Mouse (Mus musculus) neural tube, embryonic 12.5 days (tissue): ENCODE data around the gene Mocs1. TPM values are rescaled to one million over a fixed set of nuclear protein-coding genes. Genes with fewer than 3 reads are reported as not detected.

ENCODE experiments used
- ATAC-seq: fragments of 200-750 bp; cut with Nextera tagmentation; 2 replicates; pipeline ENCODE4 v1.8.0; 2017; ENCODE audit warnings: low read depth, mild to moderate bottlenecking, moderate TSS enrichment, moderate library complexity; ENCODE audit not compliant: low FRiP score
- H3K27ac ChIP-seq: fragments of 300-500 bp; sonication (generic); 2 replicates; pipeline ENCODE4 v1.5.1; 2016
- H3K27me3 ChIP-seq: fragments of 300-500 bp; sonication (generic); replicated peaks from 2 replicates; pipeline ENCODE4 v1.6.1; 2016; ENCODE audit warnings: mild to moderate bottlenecking
- H3K36me3 ChIP-seq: fragments of 300-500 bp; sonication (generic); 2 replicates; pipeline ENCODE4 v1.6.1; 2016; ENCODE audit warnings: mild to moderate bottlenecking
- H3K4me1 ChIP-seq: fragments of 300-500 bp; sonication (generic); 2 replicates; pipeline ENCODE4 v1.6.1; 2016
- H3K4me2 ChIP-seq: fragments of 300-500 bp; sonication (generic); replicated peaks from 2 replicates; pipeline ENCODE4 v1.6.1; 2016; ENCODE audit warnings: mild to moderate bottlenecking
- H3K4me3 ChIP-seq: fragments of 300-500 bp; sonication (generic); 2 replicates; pipeline ENCODE4 v1.5.1; 2016
- H3K9ac ChIP-seq: fragments of 300-500 bp; sonication (generic); 2 replicates; pipeline ENCODE4 v1.6.1; 2016; ENCODE audit warnings: mild to moderate bottlenecking
- H3K9me3 ChIP-seq: fragments of 300-500 bp; sonication (generic); 2 replicates; pipeline ENCODE4 v1.6.1; 2016; ENCODE audit warnings: mild to moderate bottlenecking
- WGBS: fragments of 180-500 bp; shearing (Covaris S2); methylation state at CpG from one replicate; pipeline ENCODE4 v1.1.7; 2016; 5-methylcytosine and 5-hydroxymethylcytosine counted together
- polyA plus RNA-seq: library from polyadenylated mRNA; unstranded; fragments of >200 nt; fragmentation: Nextera tagmentation; extraction: Ambion mirVana; gene quantifications from 2 replicates; pipeline ENCODE4 v1.2.1, GENCODE M21; 2016

Mocs1 gene
- polyA plus RNA-seq, 1 experiment from 2014 or later, result 4.4 TPM

GRCm38 (mm10) chr17:49419813-49420212, 8.3 kb upstream of the Mocs1 start:
- no peaks in the 10 kb centered on the region for H3K9me3 ChIP-seq
- no peak overlapping the region for H3K9ac ChIP-seq
- no peaks in the 10 kb centered on the region for H3K27me3 ChIP-seq
- no peak for ATAC-seq
- H3K36me3 ChIP-seq, result no peaks in the 10 kb centered on the region
- H3K4me2 ChIP-seq, result no peak overlapping the region
- H3K4me3 ChIP-seq, result no peak overlapping the region
- no peak overlapping the region for H3K27ac ChIP-seq
- WGBS, result 75% methylated on average over 6 of the region's 6 CpGs
- H3K4me1 ChIP-seq, result no peaks in the 10 kb centered on the region

GRCm38 (mm10) chr17:49422286-49423066, 5.7 kb upstream of the Mocs1 start:
- Histone ChIP-seq H3K4me1 (no peaks in the 10 kb centered on the region), H3K9ac (no peak overlapping the region), H3K4me2 (no peak overlapping the region), H3K27ac (no peak overlapping the region), H3K4me3 (no peak overlapping the region), H3K9me3 (no peaks in the 10 kb centered on the region), H3K36me3 (no peaks in the 10 kb centered on the region), H3K27me3 (no peaks in the 10 kb centered on the region)
- WGBS, result 72% methylated on average over 3 of the region's 3 CpGs
- ATAC-seq, result no peak

- H3K9ac ChIP-seq, result no peak overlapping the region
- no peaks in the 10 kb centered on the region for H3K36me3 ChIP-seq
- H3K9me3 ChIP-seq, result no peaks in the 10 kb centered on the region
- no peak overlapping the region for H3K4me3 ChIP-seq
- no peak overlapping the region for H3K4me2 ChIP-seq
- no peaks in the 10 kb centered on the region for H3K4me1 ChIP-seq
- 76% methylated on average over 2 of the region's 2 CpGs for WGBS
- no peak overlapping the region for H3K27ac ChIP-seq
- ATAC-seq, result no peak
- no peaks in the 10 kb centered on the region for H3K27me3 ChIP-seq
These were observed 5.2 kb upstream of the Mocs1 start for GRCm38 (mm10) chr17:49423067-49423325.

GRCm38 (mm10) chr17:49423872-49424271, 4.3 kb upstream of the Mocs1 start:
- H3K9me3 ChIP-seq, result no peaks in the 10 kb centered on the region
- 90% methylated on average over 3 of the region's 3 CpGs for WGBS
- H3K4me1 ChIP-seq, result peaks cover 5% of the 10 kb centered on the region; the same call in 1 of the 2 replicates
- H3K36me3 ChIP-seq, result no peaks in the 10 kb centered on the region
- no peak overlapping the region for H3K27ac ChIP-seq
- H3K9ac ChIP-seq, result no peak overlapping the region
- ATAC-seq, result no peak
- no peak overlapping the region for H3K4me2 ChIP-seq
- no peak overlapping the region for H3K4me3 ChIP-seq
- H3K27me3 ChIP-seq, result no peaks in the 10 kb centered on the region

GRCm38 (mm10) chr17:49427631-49428238, 427 bp upstream of the Mocs1 start:
- Histone ChIP-seq H3K9me3 (no peaks in the 10 kb centered on the region), H3K9ac (no peak overlapping the region), H3K4me3 (no peak overlapping the region), H3K27me3 (no peaks in the 10 kb centered on the region), H3K36me3 (no peaks in the 10 kb centered on the region), H3K27ac (no peak overlapping the region), H3K4me1 (peaks cover 7% of the 10 kb centered on the region; the same call in 1 of the 2 replicates), H3K4me2 (peak overlapping the region; percentile 94)
- WGBS, result 19% methylated on average over 9 of the region's 9 CpGs
- peak; percentile 60 for ATAC-seq

- Histone ChIP-seq H3K27ac (no peak overlapping the region), H3K4me1 (peaks cover 7% of the 10 kb centered on the region; the same call in 1 of the 2 replicates)
- 66% methylated on average over 13 of the region's 13 CpGs for WGBS
These were observed 721 bp downstream of the Mocs1 start for GRCm38 (mm10) chr17:49428751-49429415.

GRCm38 (mm10) chr17:49429471-49430129, 1.4 kb downstream of the Mocs1 start:
- peaks cover 7% of the 10 kb centered on the region; the same call in 1 of the 2 replicates for H3K4me1 ChIP-seq
- no peaks in the 10 kb centered on the region for H3K9me3 ChIP-seq
- H3K4me2 ChIP-seq, result peak overlapping the region; percentile 94
- ATAC-seq, result no peak
- no peak overlapping the region for H3K9ac ChIP-seq
- 0 out of 2 replicates have a peak, but pooled peaks cover 1% of the 10 kb centered on the region for H3K36me3 ChIP-seq
- WGBS, result 92% methylated on average over 6 of the region's 6 CpGs
- H3K27ac ChIP-seq, result no peak overlapping the region
- H3K4me3 ChIP-seq, result no peak overlapping the region
- H3K27me3 ChIP-seq, result no peaks in the 10 kb centered on the region

More at GRCm38 (mm10) chr17:49428751-49429415, 721 bp downstream of the Mocs1 start:
- Histone ChIP-seq H3K9me3 (no peaks in the 10 kb centered on the region), H3K27me3 (no peaks in the 10 kb centered on the region), H3K4me3 (peak overlapping the region; percentile 69), H3K36me3 (no peaks in the 10 kb centered on the region), H3K9ac (peak overlapping the region; percentile 83), H3K4me2 (peak overlapping the region; percentile 94)
- no peak; the same call in 1 of the 2 replicates for ATAC-seq

- ATAC-seq, result no peak
These were observed 2.0 kb downstream of the Mocs1 start for GRCm38 (mm10) chr17:49430136-49430535.

GRCm38 (mm10) chr17:49431176-49431575, 3.0 kb downstream of the Mocs1 start:
- ATAC-seq, result no peak
- no peaks in the 10 kb centered on the region for H3K9me3 ChIP-seq
- H3K27me3 ChIP-seq, result no peaks in the 10 kb centered on the region
- H3K4me2 ChIP-seq, result no peak overlapping the region
- H3K4me3 ChIP-seq, result no peak overlapping the region
- no peak overlapping the region for H3K9ac ChIP-seq
- WGBS, result 95% methylated on average over 6 of the region's 6 CpGs
- H3K36me3 ChIP-seq, result peaks cover 14% of the 10 kb centered on the region
- H3K27ac ChIP-seq, result no peak overlapping the region
- H3K4me1 ChIP-seq, result peaks cover 7% of the 10 kb centered on the region; the same call in 1 of the 2 replicates

More at GRCm38 (mm10) chr17:49430136-49430535, 2.0 kb downstream of the Mocs1 start:
- Histone ChIP-seq H3K4me2 (no peak overlapping the region), H3K4me3 (no peak overlapping the region), H3K27me3 (no peaks in the 10 kb centered on the region), H3K4me1 (peaks cover 7% of the 10 kb centered on the region; the same call in 1 of the 2 replicates), H3K36me3 (peaks cover 6% of the 10 kb centered on the region), H3K9me3 (no peaks in the 10 kb centered on the region), H3K27ac (no peak overlapping the region), H3K9ac (0 out of 2 replicates have a peak overlapping the region, but pooled peaks have one; percentile 9)
- 86% methylated on average over 6 of the region's 6 CpGs for WGBS

GRCm38 (mm10) chr17:49432071-49432711, 4.0 kb downstream of the Mocs1 start:
- no peak overlapping the region for H3K4me2 ChIP-seq
- H3K4me3 ChIP-seq, result no peak overlapping the region
- no peak overlapping the region for H3K9ac ChIP-seq
- H3K27ac ChIP-seq, result no peak overlapping the region
- H3K27me3 ChIP-seq, result no peaks in the 10 kb centered on the region
- H3K9me3 ChIP-seq, result no peaks in the 10 kb centered on the region
- WGBS, result 70% methylated on average over 4 of the region's 4 CpGs
- peaks cover 7% of the 10 kb centered on the region; the same call in 1 of the 2 replicates for H3K4me1 ChIP-seq
- no peak for ATAC-seq
- peaks cover 17% of the 10 kb centered on the region for H3K36me3 ChIP-seq

- no peak for ATAC-seq
- Histone ChIP-seq H3K4me1 (peaks cover 7% of the 10 kb centered on the region; the same call in 1 of the 2 replicates), H3K36me3 (peaks cover 17% of the 10 kb centered on the region), H3K4me2 (no peak overlapping the region), H3K4me3 (no peak overlapping the region), H3K9ac (no peak overlapping the region), H3K27me3 (no peaks in the 10 kb centered on the region), H3K27ac (no peak overlapping the region), H3K9me3 (no peaks in the 10 kb centered on the region)
- 98% methylated on average over 6 of the region's 6 CpGs for WGBS
These were observed 4.9 kb downstream of the Mocs1 start for GRCm38 (mm10) chr17:49433071-49433470.
